Mouse (Mus musculus): ENCODE data around the gene Tia1.

Gene Tia1

DNA sequence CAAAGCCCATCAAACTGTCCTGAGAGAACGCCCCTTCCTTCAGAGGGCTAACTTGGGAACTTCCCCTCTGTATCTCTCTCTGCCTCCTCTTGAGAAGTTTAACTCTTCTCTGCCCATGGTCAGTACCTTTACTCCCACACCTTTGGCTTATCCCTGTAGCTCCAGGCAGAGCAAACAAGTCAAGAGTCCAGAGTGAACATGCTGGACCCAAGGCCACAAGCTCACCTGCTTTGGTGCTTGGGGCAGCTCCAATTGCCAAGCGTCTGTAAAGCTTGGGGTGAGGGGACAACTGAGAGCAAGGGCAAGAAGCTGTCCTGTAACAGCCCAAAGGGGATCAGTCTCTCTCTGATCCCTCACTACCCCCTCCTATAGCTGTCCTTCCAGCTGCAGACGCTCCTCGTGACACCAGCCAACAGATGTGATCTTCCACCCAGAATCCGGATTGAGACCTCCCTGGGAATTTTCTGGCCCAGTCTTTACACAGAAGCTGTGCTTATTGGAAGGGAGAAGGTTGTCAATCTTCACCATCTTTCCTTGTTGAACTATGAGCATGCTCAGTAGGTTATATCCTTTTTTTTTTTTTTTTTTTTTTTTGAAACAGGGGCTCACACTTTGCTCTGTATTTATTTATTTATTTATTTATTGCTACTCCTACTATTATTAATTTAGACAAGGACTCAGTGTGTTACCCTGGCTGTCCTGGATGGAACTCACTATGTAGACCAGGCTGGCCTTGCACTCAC lies 18.5 kb upstream of the Tia1 start:
- no peak for DNase-seq

DNA sequence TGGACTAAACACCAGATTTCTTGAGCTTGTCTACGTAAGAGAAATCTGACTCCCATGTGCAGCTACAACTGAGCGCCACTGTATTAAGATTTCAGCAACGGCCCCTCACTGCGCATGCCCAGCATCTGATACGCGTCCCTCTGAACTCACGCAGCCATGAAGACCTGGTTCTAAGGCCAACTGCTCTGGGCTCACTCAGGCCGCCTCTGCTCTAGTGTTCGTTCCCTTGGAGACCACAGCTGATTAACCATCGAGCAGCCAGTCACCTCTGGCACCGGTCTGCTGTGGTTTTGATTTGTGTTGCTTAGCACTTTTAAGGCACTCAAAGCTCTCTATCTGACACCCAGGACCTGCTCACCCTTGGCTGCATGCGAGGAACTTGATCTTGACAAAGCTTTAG lies 16.7 kb upstream of the Tia1 start:
- DNase-seq: no peak

DNA sequence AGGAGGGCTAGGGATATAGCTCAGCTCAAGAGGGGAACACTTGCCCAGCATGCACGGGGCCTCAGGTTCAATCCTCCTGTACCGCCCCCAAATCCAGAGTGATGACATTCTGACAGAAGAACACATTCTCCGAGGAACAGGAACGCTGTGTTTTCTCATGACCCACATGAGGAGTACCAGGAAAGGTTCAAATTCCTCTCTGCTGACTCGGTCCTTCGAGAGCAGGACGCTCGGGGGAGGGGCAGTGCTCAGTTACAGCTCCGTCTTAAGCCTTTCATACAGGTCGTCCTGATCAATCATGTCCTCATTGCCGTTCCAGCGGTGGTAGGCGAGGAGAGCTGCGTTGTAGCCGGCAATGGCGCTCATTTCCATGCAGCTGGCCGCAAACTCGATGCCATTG lies 15.6 kb upstream of the Tia1 start:
- no peak for DNase-seq

DNA sequence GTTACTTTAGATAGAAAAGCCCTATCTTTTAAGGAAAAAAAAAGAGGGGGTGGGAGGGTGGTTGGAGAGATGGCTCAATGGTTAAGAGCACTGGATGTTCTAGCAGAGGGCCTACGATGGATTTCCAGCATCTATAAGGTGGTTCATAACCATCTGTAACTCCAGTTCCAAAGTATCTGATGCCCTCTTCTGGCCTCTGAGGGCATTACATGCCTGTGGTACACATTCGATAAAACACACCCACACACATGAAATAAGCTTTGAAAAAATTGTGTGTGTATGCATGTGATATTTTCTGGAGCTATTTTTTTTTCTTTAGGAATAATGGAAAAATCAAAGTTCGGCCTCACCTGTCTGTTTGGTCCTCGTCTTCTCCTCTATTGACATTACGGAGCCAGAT lies 12.7 kb upstream of the Tia1 start:
- no peak for DNase-seq

DNA sequence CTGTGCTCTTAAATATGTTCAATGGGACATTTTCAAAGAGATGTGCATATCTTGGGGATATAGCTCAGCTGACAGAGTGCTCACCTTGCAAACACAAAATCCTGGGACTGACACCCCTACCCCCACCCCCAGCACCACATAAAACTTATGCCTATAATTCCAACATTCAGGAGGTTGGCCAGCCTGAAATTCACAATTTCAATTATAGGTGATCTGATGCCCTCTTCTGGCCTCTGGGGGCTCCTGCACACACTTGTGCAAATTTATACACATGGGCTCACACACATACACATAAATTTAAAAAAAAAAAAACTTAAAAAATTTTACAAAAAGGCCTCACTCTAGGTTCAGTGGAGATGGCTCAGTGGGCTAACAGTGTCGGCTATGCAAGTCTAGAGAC lies 10.8 kb upstream of the Tia1 start:
- peak; percentile 20 for DNase-seq

DNA sequence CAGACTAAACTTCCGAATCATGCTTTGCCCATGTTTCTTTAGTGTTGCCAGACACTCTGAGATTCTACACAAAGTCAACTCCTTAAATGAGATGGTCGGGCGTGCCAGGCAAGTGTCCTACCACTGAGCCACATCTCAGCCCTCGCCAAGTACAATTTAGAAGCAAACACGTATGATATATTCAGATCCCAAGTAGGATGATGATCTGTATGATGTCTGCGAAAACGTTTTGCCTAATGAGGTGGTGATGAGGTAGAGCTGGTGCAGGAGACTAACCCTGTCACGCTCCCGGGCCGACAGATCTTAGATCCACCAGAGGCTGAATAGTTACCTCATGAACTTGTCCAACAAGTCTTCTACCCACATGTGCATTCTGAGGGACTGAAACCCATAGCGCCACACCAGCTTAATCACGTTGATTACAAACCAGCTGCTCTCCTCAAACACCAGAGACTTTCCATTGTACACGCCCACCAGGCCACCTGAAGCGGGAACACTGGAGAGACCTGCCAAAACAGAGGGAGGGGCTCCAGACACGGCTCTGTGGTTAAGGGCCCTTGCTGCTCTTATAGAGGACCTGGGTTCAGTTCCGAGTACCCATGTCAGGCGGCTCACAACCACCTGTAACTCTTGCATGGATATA lies 9.8 kb upstream of the Tia1 start:
- no peak for DNase-seq

DNA sequence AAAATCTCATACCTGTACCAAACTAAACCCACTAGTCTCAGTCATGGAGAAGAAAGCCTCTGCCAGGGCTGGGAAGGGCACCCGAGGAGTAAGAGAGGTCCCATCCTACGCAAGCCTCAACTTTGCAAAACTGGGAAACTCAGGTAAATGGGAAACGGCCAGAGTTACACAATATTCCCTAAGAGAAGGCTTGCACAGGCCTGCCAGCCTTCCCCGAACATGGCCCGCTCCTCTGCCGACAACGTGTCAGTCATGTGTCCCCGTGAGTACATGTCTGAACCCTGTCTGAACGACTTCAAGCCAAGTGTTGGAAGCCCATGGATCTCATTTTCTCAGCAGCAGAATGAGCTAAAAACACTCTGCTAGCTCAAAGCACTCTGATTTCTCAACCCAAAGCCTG lies 9.0 kb upstream of the Tia1 start:
- no peak for DNase-seq

DNA sequence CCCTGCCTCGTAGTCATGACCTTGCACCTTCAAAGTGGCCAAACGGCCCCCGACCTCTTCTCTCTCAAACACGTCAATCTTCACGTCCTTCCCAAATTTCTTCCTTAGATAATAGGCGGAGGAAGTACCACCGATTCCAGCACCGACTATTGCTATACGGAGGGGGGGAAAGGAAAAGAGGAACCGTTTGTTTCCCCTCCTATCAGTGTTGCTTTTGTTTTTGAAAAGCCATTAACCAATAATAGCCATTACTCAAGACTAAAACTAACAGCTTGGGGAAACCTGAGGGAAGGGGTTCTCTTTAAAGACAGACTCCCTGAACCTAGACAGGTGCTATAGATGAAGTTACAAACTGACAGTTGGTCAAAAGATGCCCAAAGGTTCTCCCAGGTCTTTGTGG lies 8.1 kb upstream of the Tia1 start:
- DNase-seq: no peak

DNA sequence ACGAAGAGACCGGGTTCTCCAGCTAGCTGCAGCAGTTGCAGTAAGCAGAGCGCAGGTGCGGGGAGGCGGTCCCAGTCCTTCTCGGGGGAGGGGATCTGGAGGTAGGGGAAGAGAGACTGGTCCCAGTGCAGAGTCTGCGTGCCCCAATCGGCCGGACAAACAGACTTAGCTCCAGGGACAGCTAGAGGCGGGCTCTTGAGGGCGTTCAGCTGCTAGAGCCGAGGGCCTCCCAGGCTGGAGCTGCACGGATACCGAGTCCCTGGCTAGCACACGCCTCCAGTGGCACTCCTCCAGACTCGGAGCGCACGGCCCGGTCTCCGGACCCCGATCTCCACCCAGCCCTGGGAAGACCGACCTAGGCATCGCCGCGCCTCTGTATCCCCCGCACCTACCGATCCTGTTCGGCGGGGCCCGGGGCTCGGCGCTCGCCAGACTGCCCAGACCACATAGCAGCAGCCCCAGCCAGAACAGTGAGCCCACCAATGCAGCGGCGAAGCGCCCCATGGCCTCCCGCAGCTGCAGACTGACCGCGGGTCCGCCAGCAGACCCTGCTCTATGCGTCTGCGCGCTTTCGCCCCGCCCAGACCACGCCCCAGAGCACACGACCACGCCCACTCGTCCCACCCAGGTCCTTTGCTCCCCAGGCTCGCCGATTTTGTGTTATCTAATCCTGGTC lies 7.3 kb upstream of the Tia1 start, which contains the start of gene Pcyox1:
Gene Pcyox1, minus strand, starts transcription at position 574 of the 676 bp plus-strand sequence.
- peak; percentile 88 for DNase-seq

DNA sequence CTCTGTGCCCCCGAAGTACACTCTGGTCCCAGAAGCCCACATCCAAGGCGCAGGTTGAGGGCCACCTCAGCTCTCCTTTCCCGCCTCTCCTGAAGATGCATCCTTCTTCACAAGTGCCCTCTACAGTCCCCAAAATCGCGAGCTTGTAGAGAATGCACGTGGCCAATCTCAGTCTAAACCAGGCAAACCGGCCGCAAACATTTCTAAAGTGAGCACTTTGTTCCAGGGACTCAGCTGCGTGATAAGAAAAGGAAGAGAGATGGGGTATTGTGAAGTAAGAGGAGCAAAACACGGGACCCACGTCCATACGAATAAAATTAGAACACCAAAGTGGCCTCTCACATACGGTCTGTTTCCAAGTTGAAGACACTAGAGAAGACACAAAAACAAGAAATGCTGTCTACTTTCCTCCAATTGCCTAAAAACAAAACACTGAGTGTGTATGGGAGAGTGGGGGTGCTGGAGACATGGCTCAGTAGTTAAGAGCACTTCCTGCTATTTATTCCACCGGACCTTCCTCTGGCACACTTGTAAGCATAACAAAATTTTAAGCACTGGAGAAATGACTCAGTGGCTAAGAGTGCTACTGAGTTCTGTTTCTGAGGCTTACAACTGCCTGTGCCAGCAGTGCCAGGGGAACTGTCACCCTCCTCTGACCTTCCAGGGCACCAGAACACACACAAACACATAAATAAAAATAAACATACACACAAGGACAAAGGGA lies 6.6 kb upstream of the Tia1 start:
- DNase-seq: no peak

DNA sequence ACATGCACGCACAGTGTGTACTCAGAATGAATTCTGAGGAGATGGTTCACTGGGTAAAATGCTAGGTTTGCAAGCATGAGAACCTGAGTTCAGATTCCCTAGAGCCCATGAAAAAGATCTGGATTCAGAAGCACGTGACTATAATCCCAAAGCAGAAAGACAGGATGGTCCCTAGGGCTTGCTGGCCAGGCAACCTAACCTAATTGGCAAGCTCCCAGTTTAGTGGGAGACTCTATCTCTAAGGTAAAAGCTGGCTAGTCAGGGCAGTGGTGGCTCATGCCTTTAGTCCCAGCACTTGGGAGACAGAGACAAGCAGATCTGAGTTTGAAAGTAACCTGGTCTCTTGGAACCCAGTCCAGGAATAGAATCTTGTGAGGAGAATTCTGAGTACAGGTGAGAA lies 5.0 kb upstream of the Tia1 start:
- DNase-seq: no peak

DNA sequence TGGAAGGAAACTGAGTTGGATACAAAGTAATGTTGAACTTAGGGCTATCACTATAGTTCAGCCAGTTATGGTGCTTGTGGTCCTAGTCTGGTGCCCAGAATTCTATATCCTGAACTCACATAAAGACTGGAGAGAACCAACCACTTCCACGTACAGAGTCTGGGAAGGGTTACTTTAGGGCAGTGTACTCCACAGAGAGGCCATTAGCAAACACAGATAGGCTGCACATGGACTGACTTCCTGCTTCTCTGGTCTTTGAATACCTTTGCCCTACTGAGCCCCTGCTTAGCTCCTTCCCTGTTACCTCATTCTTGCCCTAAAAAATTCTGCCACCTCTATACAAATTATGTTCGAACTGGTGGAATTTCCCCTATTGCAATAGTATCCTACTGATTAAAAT lies 4.0 kb upstream of the Tia1 start:
- DNase-seq: no peak

DNA sequence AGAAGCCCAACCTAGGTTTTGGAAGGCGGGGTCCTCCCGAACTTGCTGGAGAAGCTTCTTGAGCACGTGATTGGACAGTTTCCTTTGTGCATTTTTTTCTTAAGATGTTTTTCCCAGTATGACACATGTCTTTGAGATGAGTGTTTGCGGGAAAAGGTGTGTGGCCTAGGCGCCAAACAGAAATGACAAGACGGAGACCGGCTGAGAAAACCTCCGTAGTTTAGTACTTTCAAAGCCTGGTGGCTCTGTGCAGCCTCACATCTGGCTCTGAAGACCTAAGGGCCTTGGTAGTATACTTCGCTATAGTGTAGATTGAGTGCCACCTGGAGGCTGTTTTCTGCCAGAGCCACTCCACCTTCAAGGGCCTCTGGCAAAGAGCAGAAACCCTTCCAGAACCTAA lies 3.0 kb upstream of the Tia1 start:
- peak; percentile 90 for DNase-seq

DNA sequence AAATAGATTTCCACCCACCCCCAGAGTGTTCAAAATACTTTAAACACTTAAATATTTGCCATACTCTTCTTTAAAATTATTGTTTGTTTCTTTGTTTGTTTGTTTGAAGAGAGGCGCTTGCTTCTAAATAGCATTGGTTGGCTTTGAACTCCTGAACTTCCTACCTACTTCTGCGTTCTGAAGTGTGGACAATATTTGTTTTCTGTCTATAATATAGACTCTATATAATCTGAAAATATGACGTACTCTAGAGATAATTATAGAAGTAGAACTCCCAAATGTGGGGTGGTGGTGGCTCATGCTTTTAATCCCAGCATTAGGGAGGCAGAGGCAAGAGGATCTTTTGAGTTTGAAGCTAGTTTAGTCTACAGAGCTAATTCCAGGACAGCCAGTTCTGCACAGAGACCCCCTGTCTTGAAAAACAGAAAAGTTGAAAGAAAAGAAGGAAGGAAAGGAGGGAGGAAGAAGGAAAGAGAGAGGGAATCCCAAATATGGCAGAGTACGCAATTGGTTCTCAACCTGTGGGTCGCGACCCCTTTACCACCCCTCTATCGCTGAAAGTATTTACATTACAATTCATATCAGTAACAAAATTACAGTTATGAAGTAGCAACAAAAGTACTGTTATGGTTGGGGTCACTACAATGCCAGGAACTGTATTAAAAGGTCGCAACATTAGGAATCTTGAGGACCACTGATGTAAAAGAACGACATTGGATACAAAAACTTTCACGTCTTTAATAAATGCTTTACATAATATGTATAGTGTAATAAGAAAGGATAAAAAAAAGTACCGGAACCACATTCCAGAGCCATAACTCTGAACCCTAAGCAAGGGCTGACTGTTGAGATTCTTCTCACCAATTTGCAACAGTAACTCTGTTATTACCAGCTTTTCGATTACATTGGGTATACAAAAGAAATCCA lies 1.1 kb upstream of the Tia1 start:
- no peak for DNase-seq

DNA sequence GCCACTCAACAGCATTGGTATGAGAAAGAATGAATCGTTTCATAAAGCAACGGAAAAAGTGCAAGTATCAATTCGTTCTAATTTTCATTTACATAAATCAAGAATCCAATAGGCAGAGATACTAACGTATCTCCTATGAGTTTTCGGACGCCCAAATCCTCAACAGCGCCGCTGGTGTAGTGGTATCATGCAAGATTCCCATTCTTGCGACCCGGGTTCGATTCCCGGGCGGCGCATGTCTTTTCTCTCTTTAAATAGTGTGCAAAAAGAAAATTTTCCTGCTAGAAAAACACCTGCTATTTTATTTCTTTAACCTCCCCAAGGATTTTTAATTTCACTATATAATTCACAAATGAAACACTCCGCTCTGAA lies 305 bp upstream of the Tia1 start:
- peak; percentile 85 for DNase-seq

DNA sequence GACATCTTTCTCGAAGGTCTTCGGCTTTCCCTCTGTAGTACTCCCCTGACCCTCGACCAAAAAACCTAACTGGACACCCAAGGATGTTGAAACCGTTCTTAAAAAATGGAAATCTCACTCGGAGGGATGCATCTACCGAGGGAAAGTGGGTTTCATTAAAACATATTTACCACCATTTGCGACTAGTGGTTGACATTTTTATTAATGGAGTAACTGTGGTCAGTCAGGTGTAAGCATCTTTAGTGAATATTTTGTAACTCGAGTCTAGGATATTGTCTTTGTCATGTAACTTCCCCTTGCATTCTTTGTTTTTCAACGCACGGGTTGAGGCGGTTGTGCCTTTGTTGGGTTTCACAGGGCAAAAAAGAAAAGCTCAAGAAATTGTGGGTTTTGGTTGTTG lies 977 bp downstream of the Tia1 start:
- DNase-seq: peak; percentile 16

DNA sequence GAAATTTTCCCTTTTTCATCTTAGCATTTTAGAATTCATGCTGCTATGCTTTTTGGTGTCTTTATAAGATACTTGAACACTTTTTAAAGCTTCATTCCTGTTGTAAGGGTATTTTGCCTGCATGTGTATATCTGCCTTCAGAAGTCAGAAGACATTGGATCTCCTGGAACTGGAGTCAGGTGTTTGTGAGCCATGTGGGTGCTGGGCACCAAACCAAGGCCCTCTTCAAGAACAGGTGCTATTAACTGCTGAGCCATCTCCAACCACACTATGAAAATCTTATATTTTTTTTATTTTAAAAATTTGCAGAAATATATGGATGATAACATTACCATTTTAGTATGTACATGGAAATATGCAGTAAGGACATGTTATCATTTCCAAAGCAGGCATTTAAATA lies 2.3 kb downstream of the Tia1 start:
- no peak for DNase-seq

DNA sequence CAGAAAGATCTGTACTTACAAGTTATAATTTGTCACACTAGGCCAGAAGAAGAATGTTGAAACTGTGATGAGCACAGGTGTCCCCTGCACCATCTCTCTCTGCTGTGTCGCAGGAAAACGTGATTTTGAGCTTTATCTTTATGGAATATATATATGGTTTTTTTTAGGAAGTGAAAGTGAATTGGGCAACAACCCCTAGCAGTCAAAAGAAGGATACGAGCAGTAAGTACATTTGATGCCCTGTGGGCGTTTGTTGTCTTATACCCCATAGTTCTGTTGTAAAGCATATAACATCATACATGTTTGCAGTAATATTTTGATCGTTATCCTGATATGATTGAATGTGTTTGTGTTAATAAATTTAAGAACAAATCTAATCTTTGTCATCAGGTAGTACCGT lies 14.7 kb downstream of the Tia1 start:
- DNase-seq: no peak

DNA sequence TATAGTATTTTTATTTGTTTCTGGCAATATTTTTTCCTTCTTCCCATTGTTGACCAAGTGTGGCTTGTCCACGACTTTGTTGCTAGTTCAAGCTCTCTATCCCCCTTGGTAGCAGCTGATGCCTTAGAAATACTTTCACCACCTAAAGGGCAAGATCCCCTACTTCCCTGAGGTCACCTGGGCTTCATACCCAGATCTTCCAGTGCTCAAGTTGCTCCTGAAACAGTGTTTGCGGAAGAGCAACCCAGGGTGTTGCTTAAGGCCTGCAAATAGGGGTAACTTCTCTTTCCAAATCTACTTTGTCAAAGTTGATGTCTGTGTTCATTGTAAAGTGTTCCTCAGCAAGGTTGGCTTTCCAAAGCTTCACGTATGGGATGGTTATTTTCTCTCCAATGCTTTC lies 15.2 kb downstream of the Tia1 start:
- no peak for DNase-seq

DNA sequence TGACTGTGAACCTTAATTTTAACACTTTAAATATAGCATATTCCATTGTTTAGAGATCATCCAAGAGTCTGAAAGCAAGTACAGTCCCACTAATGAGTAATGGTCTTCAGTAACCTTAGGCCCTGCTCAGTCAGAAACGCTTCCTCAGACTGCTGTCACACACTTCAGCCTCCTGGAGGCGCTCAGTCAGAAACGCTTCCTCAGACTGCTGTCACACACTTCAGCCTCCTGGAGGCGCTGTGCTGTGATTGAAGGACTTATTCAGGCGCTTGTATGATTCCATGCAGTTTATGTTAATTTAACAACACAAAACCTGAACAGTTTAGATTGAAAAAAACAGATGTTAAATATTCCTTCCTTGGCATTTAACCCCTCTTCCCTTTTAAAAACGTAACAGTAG lies 16.5 kb downstream of the Tia1 start:
- DNase-seq: no peak

DNA sequence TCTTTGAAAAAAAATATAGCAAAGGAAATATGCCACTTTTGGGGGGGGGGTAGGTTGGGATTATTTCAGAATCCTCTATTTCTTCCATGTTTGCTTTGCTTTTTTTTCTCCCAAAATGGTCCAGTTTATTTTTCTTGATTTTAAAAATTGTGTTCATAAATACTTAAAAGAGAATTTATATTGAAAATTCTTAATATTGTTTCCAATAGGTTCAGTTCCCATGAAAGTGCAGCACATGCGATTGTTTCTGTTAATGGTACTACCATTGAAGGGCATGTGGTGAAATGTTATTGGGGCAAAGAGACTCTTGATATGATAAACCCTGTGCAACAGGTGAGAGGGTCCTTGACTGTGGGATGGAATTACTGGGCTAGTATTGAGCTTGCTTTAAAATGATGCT lies 22.3 kb downstream of the Tia1 start, which contains the start of gene Gm44790:
Gene Gm44790, plus strand, starts transcription at position 301 of the 400 bp plus-strand sequence.
- DNase-seq: no peak

DNA sequence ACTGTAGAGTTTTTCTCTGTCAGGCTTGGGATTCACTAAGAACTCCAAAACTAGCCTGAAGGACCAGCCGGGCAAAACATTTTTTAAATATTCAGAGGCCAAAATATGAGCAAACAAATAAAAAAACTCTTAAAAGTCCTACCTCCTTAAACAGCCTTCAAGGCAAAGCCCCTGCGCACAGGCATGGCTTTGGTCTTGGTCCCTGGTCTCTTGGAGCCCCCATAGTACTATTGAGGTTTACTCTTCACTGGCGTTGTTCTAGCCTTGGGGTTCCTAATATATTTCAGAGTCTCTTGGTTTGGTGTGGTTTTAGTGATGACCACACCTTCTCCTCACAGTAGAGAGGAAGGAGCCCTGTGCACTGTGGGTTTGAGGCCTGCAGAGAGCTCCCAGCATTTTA lies 27.5 kb downstream of the Tia1 start:
- no peak for DNase-seq

DNA sequence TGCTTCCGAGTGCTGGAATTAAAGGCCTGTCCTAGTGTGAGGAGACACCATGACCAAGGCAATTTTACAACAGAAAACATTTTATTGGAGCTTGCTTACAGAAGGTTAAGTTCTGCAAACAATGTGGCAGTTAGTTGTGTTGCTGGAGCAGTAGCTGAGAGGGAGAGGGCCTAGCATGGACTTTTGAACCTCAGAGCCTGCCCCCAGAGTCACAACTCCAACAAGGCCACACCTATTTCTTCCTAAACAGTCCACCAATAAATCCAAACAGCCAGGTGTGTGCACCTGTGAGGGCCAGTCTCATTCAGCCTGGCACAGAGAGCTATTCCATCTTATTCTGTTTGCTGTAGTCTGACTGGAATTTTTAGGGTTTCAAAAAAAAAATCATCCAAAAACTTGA lies 29.7 kb downstream of the Tia1 start:
- no peak for DNase-seq
